Mouse (Mus musculus): ENCODE measurements around the gene Pbrm1. TPM values are rescaled to one million over a fixed set of nuclear protein-coding genes. Genes with fewer than 3 reads are reported as not detected.

Pbrm1 gene
- polyA plus RNA-seq, 1 experiment from 2014 or later = 84.6 TPM

DNA sequence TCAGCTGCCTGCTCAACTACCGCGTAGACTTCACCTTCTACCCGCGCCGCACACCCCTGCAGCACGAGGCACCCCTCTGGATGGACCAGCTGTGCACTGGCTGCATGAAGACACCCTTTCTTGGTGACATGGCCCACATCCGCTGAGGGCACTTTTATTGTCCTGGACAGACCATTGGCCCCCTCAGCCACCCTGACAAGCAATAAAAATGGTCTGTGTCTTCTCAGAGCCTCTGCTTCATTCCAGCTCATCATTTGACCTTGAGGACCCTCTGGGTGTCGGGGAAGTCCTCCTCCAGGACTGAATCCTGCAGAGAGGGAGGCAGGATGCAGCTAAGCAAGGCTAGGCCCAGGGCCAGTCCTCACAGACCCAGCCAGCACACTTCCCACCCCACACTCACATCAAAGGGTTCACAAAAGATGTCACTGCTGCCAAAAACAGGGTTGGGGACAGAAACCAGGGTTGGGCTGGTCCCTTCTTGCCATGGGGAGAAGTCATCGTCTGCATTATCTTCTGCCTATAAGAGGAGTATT is 120.0 kb downstream of the Pbrm1 start:
- Histone ChIP-seq H3K27ac (replicated peaks; ENCODE audit: low read depth, low read length) (no peak overlapping the region), H3K27me3 (replicated peaks; ENCODE audit: control insufficient read depth, insufficient read depth, low read length) (no peaks in the 10 kb centered on the region), H3K4me2 (ENCODE audit: low read depth, low read length) (no peak overlapping the region), H3K9ac (ENCODE audit: low read depth, low read length) (no peak overlapping the region), H3K36me3 (ENCODE audit: control insufficient read depth, insufficient read depth, low read length) (peaks cover 79% of the 10 kb centered on the region), H3K9me3 (ENCODE audit: control insufficient read depth, low read length) (no peaks in the 10 kb centered on the region), H3K4me3 (ENCODE audit: low read depth, low read length) (no peak overlapping the region), H3K4me1 (ENCODE audit: control insufficient read depth, insufficient read depth, low read length) (peaks cover 8% of the 10 kb centered on the region)
- 89% methylated on average over 9 of the region's 9 CpGs for WGBS
- ATAC-seq (ENCODE audit: low read depth) (no peak), DNase-seq (ENCODE audit: low spot score) (no peak)

DNA sequence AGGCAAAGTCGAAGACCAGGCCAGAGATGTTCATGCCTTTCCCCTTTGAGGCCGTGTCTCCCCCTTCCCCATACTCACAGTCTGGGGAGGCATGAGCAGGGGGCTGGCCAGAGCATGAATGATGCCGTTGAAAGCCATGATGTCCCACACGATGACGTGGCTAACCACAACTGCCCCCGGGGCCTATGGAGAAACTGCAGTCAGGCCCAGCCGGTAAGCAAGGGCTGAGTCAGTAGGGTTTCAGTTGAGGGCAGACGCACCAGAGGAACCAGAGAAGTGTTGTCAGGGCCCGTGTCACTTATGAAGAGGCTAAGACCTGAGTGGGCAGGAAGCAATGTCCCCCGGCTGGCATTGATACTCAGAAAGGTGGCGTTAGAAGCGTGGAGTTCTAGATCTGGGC is 120.7 kb downstream of the Pbrm1 start:
- no peak for DNase-seq (ENCODE audit: low spot score)
- Histone ChIP-seq H3K9ac (ENCODE audit: low read depth, low read length) (no peak overlapping the region), H3K4me2 (ENCODE audit: low read depth, low read length) (no peak overlapping the region), H3K9me3 (ENCODE audit: control insufficient read depth, low read length) (no peaks in the 10 kb centered on the region), H3K4me1 (ENCODE audit: control insufficient read depth, insufficient read depth, low read length) (0 out of 2 replicates have a peak, but pooled peaks cover under 1% of the 10 kb centered on the region), H3K27me3 (replicated peaks; ENCODE audit: control insufficient read depth, insufficient read depth, low read length) (no peaks in the 10 kb centered on the region), H3K27ac (replicated peaks; ENCODE audit: low read depth, low read length) (no peak overlapping the region), H3K36me3 (ENCODE audit: control insufficient read depth, insufficient read depth, low read length) (peaks cover 74% of the 10 kb centered on the region), H3K4me3 (ENCODE audit: low read depth, low read length) (no peak overlapping the region)
- WGBS = 81% methylated on average over 12 of the region's 12 CpGs
- ATAC-seq (ENCODE audit: low read depth) = no peak

DNA sequence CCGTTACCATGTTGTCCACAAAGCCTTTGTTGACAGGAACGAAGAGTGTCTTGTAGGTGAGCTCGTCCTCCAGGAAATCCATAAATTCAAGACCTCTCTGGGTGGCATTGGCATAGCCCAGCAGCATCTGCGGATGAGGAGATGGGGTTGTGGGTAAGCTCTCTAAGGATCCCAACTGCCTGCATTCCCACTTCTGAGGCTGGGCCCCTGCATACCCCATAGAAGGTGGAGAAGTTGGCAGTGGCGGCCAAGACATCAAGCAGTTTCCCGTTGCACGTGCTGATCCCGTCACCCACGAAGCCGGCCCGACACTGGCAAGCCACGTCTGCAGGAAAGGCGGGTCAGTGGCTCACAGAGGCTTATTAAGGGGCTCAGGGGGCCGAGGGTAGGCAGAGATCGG is 121.2 kb downstream of the Pbrm1 start:
- 91% methylated on average over 15 of the region's 15 CpGs for WGBS
- Histone ChIP-seq H3K36me3 (ENCODE audit: control insufficient read depth, insufficient read depth, low read length) (peaks cover 69% of the 10 kb centered on the region), H3K4me1 (ENCODE audit: control insufficient read depth, insufficient read depth, low read length) (no peaks in the 10 kb centered on the region), H3K9ac (ENCODE audit: low read depth, low read length) (no peak overlapping the region), H3K27me3 (replicated peaks; ENCODE audit: control insufficient read depth, insufficient read depth, low read length) (no peaks in the 10 kb centered on the region), H3K4me3 (ENCODE audit: low read depth, low read length) (no peak overlapping the region), H3K27ac (replicated peaks; ENCODE audit: low read depth, low read length) (no peak overlapping the region), H3K4me2 (ENCODE audit: low read depth, low read length) (no peak overlapping the region), H3K9me3 (ENCODE audit: control insufficient read depth, low read length) (no peaks in the 10 kb centered on the region)
- ATAC-seq (ENCODE audit: low read depth) (no peak), DNase-seq (ENCODE audit: low spot score) (no peak)

DNA sequence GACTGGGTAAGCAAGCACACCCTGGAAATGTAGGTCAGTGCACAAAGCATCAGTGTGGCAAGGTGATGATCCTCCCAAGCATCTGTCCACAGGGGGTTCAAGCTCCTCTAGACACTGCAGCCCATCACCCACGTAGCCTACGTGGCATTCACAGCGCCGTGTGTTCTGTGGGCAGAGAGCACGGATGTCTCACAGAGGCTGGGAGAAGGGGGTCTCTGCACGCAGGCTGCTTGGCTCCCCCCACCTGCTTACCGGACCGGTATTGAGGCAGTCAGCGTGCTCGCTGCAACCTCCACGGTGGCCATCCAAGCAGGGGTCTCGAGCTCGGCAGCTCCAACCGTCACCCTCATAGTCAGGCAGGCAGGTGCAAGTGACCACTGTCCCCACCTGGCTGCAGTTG is 122.1 kb downstream of the Pbrm1 start:
- H3K4me2 ChIP-seq (ENCODE audit: low read depth, low read length) = no peak overlapping the region
- H3K27me3 ChIP-seq (replicated peaks; ENCODE audit: control insufficient read depth, insufficient read depth, low read length) = no peaks in the 10 kb centered on the region
- H3K27ac ChIP-seq (replicated peaks; ENCODE audit: low read depth, low read length) = no peak overlapping the region
- H3K9ac ChIP-seq (ENCODE audit: low read depth, low read length) = no peak overlapping the region
- no peaks in the 10 kb centered on the region for H3K4me1 ChIP-seq (ENCODE audit: control insufficient read depth, insufficient read depth, low read length)
- DNase-seq (ENCODE audit: low spot score) = no peak
- H3K36me3 ChIP-seq (ENCODE audit: control insufficient read depth, insufficient read depth, low read length) = peaks cover 60% of the 10 kb centered on the region
- no peak for ATAC-seq (ENCODE audit: low read depth)
- no peaks in the 10 kb centered on the region for H3K9me3 ChIP-seq (ENCODE audit: control insufficient read depth, low read length)
- H3K4me3 ChIP-seq (ENCODE audit: low read depth, low read length) = no peak overlapping the region
- 98% methylated on average over 14 of the region's 14 CpGs for WGBS

DNA sequence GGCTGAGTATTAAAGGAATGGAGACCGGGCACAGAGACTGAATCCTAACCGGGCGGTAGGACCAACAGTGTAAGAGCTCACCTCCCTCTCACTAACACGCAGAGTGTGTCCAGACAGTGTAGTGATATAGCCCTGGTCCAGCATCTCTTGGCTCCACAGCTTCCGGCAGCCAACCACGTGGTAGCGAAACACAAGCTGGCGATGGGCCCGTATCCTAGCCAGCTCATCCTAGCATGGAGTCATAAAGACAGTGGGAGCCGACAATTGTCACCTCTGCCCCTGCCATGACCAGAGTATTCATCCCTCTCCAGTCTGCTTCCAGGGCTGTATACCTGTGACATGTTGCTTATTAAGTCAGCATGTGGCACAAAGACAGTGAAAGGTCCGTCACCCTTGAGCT is 126.8 kb downstream of the Pbrm1 start:
- H3K9ac ChIP-seq (ENCODE audit: low read depth, low read length) = no peak overlapping the region
- 91% methylated on average over 11 of the region's 11 CpGs for WGBS
- no peaks in the 10 kb centered on the region for H3K9me3 ChIP-seq (ENCODE audit: control insufficient read depth, low read length)
- no peaks in the 10 kb centered on the region for H3K27me3 ChIP-seq (replicated peaks; ENCODE audit: control insufficient read depth, insufficient read depth, low read length)
- DNase-seq (ENCODE audit: low spot score) (no peak), ATAC-seq (ENCODE audit: low read depth) (no peak)
- peaks cover 14% of the 10 kb centered on the region for H3K36me3 ChIP-seq (ENCODE audit: control insufficient read depth, insufficient read depth, low read length)
- no peak overlapping the region for H3K4me2 ChIP-seq (ENCODE audit: low read depth, low read length)
- no peak overlapping the region for H3K4me3 ChIP-seq (ENCODE audit: low read depth, low read length)
- H3K4me1 ChIP-seq (ENCODE audit: control insufficient read depth, insufficient read depth, low read length) = no peaks in the 10 kb centered on the region
- no peak overlapping the region for H3K27ac ChIP-seq (replicated peaks; ENCODE audit: low read depth, low read length)

DNA sequence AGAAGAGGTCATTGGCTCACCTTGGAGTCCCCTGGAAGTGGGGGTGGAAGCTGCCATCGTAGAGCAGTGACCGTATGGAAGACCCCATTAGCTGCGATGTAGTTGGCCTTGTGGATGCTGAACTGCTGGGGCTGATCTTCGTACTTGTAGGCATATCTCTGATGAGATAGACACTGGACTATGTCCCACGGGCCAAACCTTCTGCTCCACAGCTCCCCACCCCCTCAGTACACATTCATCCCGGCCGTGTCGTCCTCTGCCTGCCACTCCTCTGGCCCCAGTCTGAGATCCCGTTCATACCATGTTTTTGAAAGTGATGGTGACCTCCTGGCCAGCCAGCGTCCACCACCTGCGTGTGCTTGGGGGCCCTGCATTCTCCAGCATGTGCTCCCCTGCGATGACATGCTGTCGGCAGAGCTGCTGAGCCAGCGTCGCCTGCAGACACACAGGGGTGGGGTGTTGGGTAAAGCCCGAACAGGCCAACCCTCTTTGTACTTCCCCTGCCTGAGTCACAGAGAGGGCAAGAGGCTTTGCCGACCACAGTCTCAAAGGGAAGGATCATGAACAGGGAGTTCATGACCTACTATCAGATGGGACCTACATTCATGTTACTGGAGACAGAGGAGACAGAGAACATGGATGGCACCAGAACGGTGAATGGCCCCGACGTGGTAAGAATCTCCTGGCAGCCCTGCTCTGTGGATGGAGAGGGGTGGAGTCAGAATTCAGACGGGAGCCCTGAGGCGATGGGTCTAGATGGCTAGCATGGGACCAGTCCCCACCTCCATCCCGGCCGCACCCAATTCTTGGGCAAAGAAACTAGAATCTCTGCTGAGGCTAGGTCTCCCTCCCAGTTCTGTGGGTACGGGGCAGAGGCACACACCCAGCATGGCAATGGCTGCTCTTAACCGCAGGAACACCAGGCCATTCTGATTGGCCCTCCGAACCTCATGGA is 141.5 kb downstream of the Pbrm1 start:
- no peak for DNase-seq (ENCODE audit: low spot score)
- Histone ChIP-seq H3K27ac (replicated peaks; ENCODE audit: low read depth, low read length) (no peak overlapping the region), H3K4me3 (ENCODE audit: low read depth, low read length) (no peak overlapping the region), H3K9ac (ENCODE audit: low read depth, low read length) (no peak overlapping the region), H3K36me3 (ENCODE audit: control insufficient read depth, insufficient read depth, low read length) (no peaks in the 10 kb centered on the region), H3K9me3 (ENCODE audit: control insufficient read depth, low read length) (no peaks in the 10 kb centered on the region), H3K4me1 (ENCODE audit: control insufficient read depth, insufficient read depth, low read length) (no peaks in the 10 kb centered on the region), H3K4me2 (ENCODE audit: low read depth, low read length) (no peak overlapping the region), H3K27me3 (replicated peaks; ENCODE audit: control insufficient read depth, insufficient read depth, low read length) (no peaks in the 10 kb centered on the region)
- WGBS = 63% methylated on average over 26 of the region's 27 CpGs
- ATAC-seq (ENCODE audit: low read depth) = no peak

DNA sequence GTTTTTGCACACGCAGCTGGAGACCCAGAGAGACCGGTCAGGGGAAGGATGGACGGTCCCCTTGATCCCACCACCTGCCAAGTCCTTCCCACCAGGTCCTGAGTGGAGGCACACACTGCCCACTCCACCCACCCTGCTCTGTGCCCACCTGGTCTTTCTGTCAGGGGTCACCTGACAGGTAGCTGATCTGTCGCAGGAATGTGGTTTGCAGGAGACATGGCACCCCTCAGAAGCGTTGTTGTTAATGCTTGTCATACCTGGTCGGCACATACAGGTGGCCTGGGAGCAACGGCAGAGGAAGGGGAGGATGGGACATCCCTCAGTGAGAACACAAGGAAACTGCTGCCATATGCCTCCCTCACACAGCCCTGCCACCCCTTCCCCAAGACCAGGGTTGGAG is 142.3 kb downstream of the Pbrm1 start:
- DNase-seq (ENCODE audit: low spot score) = no peak
- H3K4me2 ChIP-seq (ENCODE audit: low read depth, low read length) = no peak overlapping the region
- no peak overlapping the region for H3K9ac ChIP-seq (ENCODE audit: low read depth, low read length)
- no peaks in the 10 kb centered on the region for H3K27me3 ChIP-seq (replicated peaks; ENCODE audit: control insufficient read depth, insufficient read depth, low read length)
- H3K36me3 ChIP-seq (ENCODE audit: control insufficient read depth, insufficient read depth, low read length) = no peaks in the 10 kb centered on the region
- no peak overlapping the region for H3K27ac ChIP-seq (replicated peaks; ENCODE audit: low read depth, low read length)
- WGBS = 86% methylated on average over 7 of the region's 7 CpGs
- ATAC-seq (ENCODE audit: low read depth) = no peak
- H3K9me3 ChIP-seq (ENCODE audit: control insufficient read depth, low read length) = no peaks in the 10 kb centered on the region
- H3K4me1 ChIP-seq (ENCODE audit: control insufficient read depth, insufficient read depth, low read length) = 0 out of 2 replicates have a peak, but pooled peaks cover under 1% of the 10 kb centered on the region
- no peak overlapping the region for H3K4me3 ChIP-seq (ENCODE audit: low read depth, low read length)

DNA sequence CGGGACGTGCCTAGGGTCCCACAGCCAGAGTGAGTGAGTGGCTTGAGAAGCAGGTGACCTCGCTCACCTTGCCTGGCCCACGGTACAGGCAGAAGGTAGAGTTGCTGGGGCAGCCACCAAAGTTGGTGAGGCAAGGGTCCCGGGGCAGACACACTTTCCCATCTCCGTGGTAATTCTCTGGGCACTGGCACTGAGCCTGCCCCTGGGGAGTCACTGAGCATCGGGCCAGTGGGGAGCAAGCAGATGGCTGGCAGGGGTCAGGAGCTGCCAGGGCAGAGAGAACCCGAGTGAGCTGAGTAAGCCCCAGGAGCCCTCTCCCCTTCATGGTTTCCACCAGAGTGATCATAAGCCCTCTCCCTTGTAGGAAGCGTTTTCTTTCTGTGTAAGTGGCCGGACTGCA is 142.7 kb downstream of the Pbrm1 start:
- no peak overlapping the region for H3K4me2 ChIP-seq (ENCODE audit: low read depth, low read length)
- H3K36me3 ChIP-seq (ENCODE audit: control insufficient read depth, insufficient read depth, low read length) = no peaks in the 10 kb centered on the region
- H3K27me3 ChIP-seq (replicated peaks; ENCODE audit: control insufficient read depth, insufficient read depth, low read length) = no peaks in the 10 kb centered on the region
- H3K4me1 ChIP-seq (ENCODE audit: control insufficient read depth, insufficient read depth, low read length) = peaks cover 5% of the 10 kb centered on the region; the same call in 1 of the 2 replicates
- no peak overlapping the region for H3K27ac ChIP-seq (replicated peaks; ENCODE audit: low read depth, low read length)
- no peak overlapping the region for H3K4me3 ChIP-seq (ENCODE audit: low read depth, low read length)
- ATAC-seq (ENCODE audit: low read depth) (no peak), DNase-seq (ENCODE audit: low spot score) (no peak)
- no peak overlapping the region for H3K9ac ChIP-seq (ENCODE audit: low read depth, low read length)
- 75% methylated on average over 10 of the region's 10 CpGs for WGBS
- H3K9me3 ChIP-seq (ENCODE audit: control insufficient read depth, low read length) = no peaks in the 10 kb centered on the region

Data from embryonic facial prominence, embryonic 14.5 days (tissue).